Mouse (Mus musculus): ENCODE results near the gene Itih5. TPM values are rescaled to one million over a fixed set of nuclear protein-coding genes. Genes with fewer than 3 reads are reported as not detected.

Gene Itih5
- polyA plus RNA-seq, 1 experiment from 2014 or later, result 30.0 TPM

- Histone ChIP-seq H3K27me3 (ENCODE audit: control insufficient read depth, insufficient read depth, low read length) (no peaks in the 10 kb centered on the region), H3K4me1 (ENCODE audit: control insufficient read depth, insufficient read depth, low read length) (no peaks in the 10 kb centered on the region), H3K36me3 (ENCODE audit: control insufficient read depth, insufficient read depth, low read length) (no peaks in the 10 kb centered on the region), H3K27ac (ENCODE audit: low read length) (no peak overlapping the region), H3K4me2 (ENCODE audit: low read depth, low read length) (no peak overlapping the region), H3K9me3 (replicated peaks; ENCODE audit: control insufficient read depth, low read length) (no peaks in the 10 kb centered on the region), H3K9ac (ENCODE audit: low read length) (no peak overlapping the region), H3K4me3 (replicated peaks; ENCODE audit: low read length) (no peak overlapping the region)
- WGBS, result 63% methylated on average over 3 of the region's 3 CpGs
- no peak for ATAC-seq (ENCODE audit: insufficient read depth, low FRiP score)
These were observed 47.4 kb downstream of the Itih5 start for GRCm38 (mm10) chr2:10200736-10201285.

- no peaks in the 10 kb centered on the region for H3K27me3 ChIP-seq (ENCODE audit: control insufficient read depth, insufficient read depth, low read length)
- no peaks in the 10 kb centered on the region for H3K9me3 ChIP-seq (replicated peaks; ENCODE audit: control insufficient read depth, low read length)
- no peak overlapping the region for H3K27ac ChIP-seq (ENCODE audit: low read length)
- H3K36me3 ChIP-seq (ENCODE audit: control insufficient read depth, insufficient read depth, low read length), result no peaks in the 10 kb centered on the region
- 67% methylated on average over 3 of the region's 3 CpGs for WGBS
- no peak overlapping the region for H3K4me2 ChIP-seq (ENCODE audit: low read depth, low read length)
- H3K9ac ChIP-seq (ENCODE audit: low read length), result no peak overlapping the region
- H3K4me1 ChIP-seq (ENCODE audit: control insufficient read depth, insufficient read depth, low read length), result no peaks in the 10 kb centered on the region
- no peak for ATAC-seq (ENCODE audit: insufficient read depth, low FRiP score)
- H3K4me3 ChIP-seq (replicated peaks; ENCODE audit: low read length), result no peak overlapping the region
These were observed 50.9 kb downstream of the Itih5 start for GRCm38 (mm10) chr2:10204301-10204700.

- Histone ChIP-seq H3K4me2 (ENCODE audit: low read depth, low read length) (no peak overlapping the region), H3K27ac (ENCODE audit: low read length) (no peak overlapping the region), H3K4me1 (ENCODE audit: control insufficient read depth, insufficient read depth, low read length) (peaks cover 7% of the 10 kb centered on the region), H3K4me3 (replicated peaks; ENCODE audit: low read length) (no peak overlapping the region), H3K9me3 (replicated peaks; ENCODE audit: control insufficient read depth, low read length) (no peaks in the 10 kb centered on the region), H3K27me3 (ENCODE audit: control insufficient read depth, insufficient read depth, low read length) (no peaks in the 10 kb centered on the region), H3K9ac (ENCODE audit: low read length) (no peak overlapping the region), H3K36me3 (ENCODE audit: control insufficient read depth, insufficient read depth, low read length) (no peaks in the 10 kb centered on the region)
- ATAC-seq (ENCODE audit: insufficient read depth, low FRiP score), result no peak
- 89% methylated on average over 12 of the region's 12 CpGs for whole genome bisulfite sequencing
These were observed 60.1 kb downstream of the Itih5 start for GRCm38 (mm10) chr2:10213468-10213867.

- peaks cover 7% of the 10 kb centered on the region for H3K4me1 ChIP-seq (ENCODE audit: control insufficient read depth, insufficient read depth, low read length)
- H3K36me3 ChIP-seq (ENCODE audit: control insufficient read depth, insufficient read depth, low read length), result no peaks in the 10 kb centered on the region
- ATAC-seq (ENCODE audit: insufficient read depth, low FRiP score), result peak; percentile 46; the same call in 1 of the 2 replicates
- H3K4me3 ChIP-seq (replicated peaks; ENCODE audit: low read length), result no peak overlapping the region
- H3K27ac ChIP-seq (ENCODE audit: low read length), result no peak overlapping the region; the same call in 1 of the 2 replicates
- H3K4me2 ChIP-seq (ENCODE audit: low read depth, low read length), result no peak overlapping the region
- WGBS, result 72% methylated on average over 7 of the region's 7 CpGs
- H3K9me3 ChIP-seq (replicated peaks; ENCODE audit: control insufficient read depth, low read length), result no peaks in the 10 kb centered on the region
- H3K9ac ChIP-seq (ENCODE audit: low read length), result no peak overlapping the region
- no peaks in the 10 kb centered on the region for H3K27me3 ChIP-seq (ENCODE audit: control insufficient read depth, insufficient read depth, low read length)
These were observed 62.6 kb downstream of the Itih5 start for GRCm38 (mm10) chr2:10215876-10216565.

- Histone ChIP-seq H3K9me3 (replicated peaks; ENCODE audit: control insufficient read depth, low read length) (no peaks in the 10 kb centered on the region), H3K27me3 (ENCODE audit: control insufficient read depth, insufficient read depth, low read length) (no peaks in the 10 kb centered on the region), H3K9ac (ENCODE audit: low read length) (no peak overlapping the region), H3K36me3 (ENCODE audit: control insufficient read depth, insufficient read depth, low read length) (no peaks in the 10 kb centered on the region), H3K27ac (ENCODE audit: low read length) (peak overlapping the region; percentile 47; the same call in 1 of the 2 replicates), H3K4me1 (ENCODE audit: control insufficient read depth, insufficient read depth, low read length) (peaks cover 7% of the 10 kb centered on the region), H3K4me2 (ENCODE audit: low read depth, low read length) (no peak overlapping the region), H3K4me3 (replicated peaks; ENCODE audit: low read length) (no peak overlapping the region)
- ATAC-seq (ENCODE audit: insufficient read depth, low FRiP score), result peak; percentile 64
- 36% methylated on average over 7 of the region's 7 CpGs for WGBS
These were observed 63.3 kb downstream of the Itih5 start for GRCm38 (mm10) chr2:10216566-10217247.

GRCm38 (mm10) chr2:10221862-10222261 lies 68.5 kb downstream of the Itih5 start:
- Histone ChIP-seq H3K27ac (ENCODE audit: low read length) (no peak overlapping the region), H3K4me1 (ENCODE audit: control insufficient read depth, insufficient read depth, low read length) (peaks cover 5% of the 10 kb centered on the region), H3K27me3 (ENCODE audit: control insufficient read depth, insufficient read depth, low read length) (no peaks in the 10 kb centered on the region), H3K36me3 (ENCODE audit: control insufficient read depth, insufficient read depth, low read length) (no peaks in the 10 kb centered on the region), H3K4me3 (replicated peaks; ENCODE audit: low read length) (no peak overlapping the region), H3K4me2 (ENCODE audit: low read depth, low read length) (no peak overlapping the region), H3K9me3 (replicated peaks; ENCODE audit: control insufficient read depth, low read length) (0 out of 2 replicates have a peak, but pooled peaks cover 3% of the 10 kb centered on the region), H3K9ac (ENCODE audit: low read length) (no peak overlapping the region)
- 60% methylated on average over 4 of the region's 4 CpGs for WGBS
- no peak for ATAC-seq (ENCODE audit: insufficient read depth, low FRiP score)

GRCm38 (mm10) chr2:10226907-10227306 lies 73.5 kb downstream of the Itih5 start:
- 61% methylated on average over 1 of the region's 1 CpGs for WGBS
- peak; percentile 49 for ATAC-seq (ENCODE audit: insufficient read depth, low FRiP score)

GRCm38 (mm10) chr2:10231971-10232370 lies 78.6 kb downstream of the Itih5 start:
- H3K9ac ChIP-seq (ENCODE audit: low read length), result no peak overlapping the region
- no peak overlapping the region for H3K27ac ChIP-seq (ENCODE audit: low read length)
- H3K4me3 ChIP-seq (replicated peaks; ENCODE audit: low read length), result no peak overlapping the region
- WGBS, result 70% methylated on average over 6 of the region's 6 CpGs
- H3K36me3 ChIP-seq (ENCODE audit: control insufficient read depth, insufficient read depth, low read length), result no peaks in the 10 kb centered on the region
- H3K4me2 ChIP-seq (ENCODE audit: low read depth, low read length), result no peak overlapping the region
- no peak for ATAC-seq (ENCODE audit: insufficient read depth, low FRiP score)
- H3K27me3 ChIP-seq (ENCODE audit: control insufficient read depth, insufficient read depth, low read length), result no peaks in the 10 kb centered on the region
- no peaks in the 10 kb centered on the region for H3K9me3 ChIP-seq (replicated peaks; ENCODE audit: control insufficient read depth, low read length)
- no peaks in the 10 kb centered on the region for H3K4me1 ChIP-seq (ENCODE audit: control insufficient read depth, insufficient read depth, low read length)

More at GRCm38 (mm10) chr2:10226907-10227306, 73.5 kb downstream of the Itih5 start:
- Histone ChIP-seq H3K9me3 (replicated peaks; ENCODE audit: control insufficient read depth, low read length) (0 out of 2 replicates have a peak, but pooled peaks cover 3% of the 10 kb centered on the region), H3K27ac (ENCODE audit: low read length) (peak overlapping the region; percentile 53; the same call in 1 of the 2 replicates), H3K4me1 (ENCODE audit: control insufficient read depth, insufficient read depth, low read length) (no peaks in the 10 kb centered on the region; the same call in 1 of the 2 replicates), H3K4me2 (ENCODE audit: low read depth, low read length) (no peak overlapping the region), H3K27me3 (ENCODE audit: control insufficient read depth, insufficient read depth, low read length) (no peaks in the 10 kb centered on the region), H3K4me3 (replicated peaks; ENCODE audit: low read length) (no peak overlapping the region), H3K9ac (ENCODE audit: low read length) (no peak overlapping the region), H3K36me3 (ENCODE audit: control insufficient read depth, insufficient read depth, low read length) (no peaks in the 10 kb centered on the region)

- Histone ChIP-seq H3K9me3 (replicated peaks; ENCODE audit: control insufficient read depth, low read length) (no peaks in the 10 kb centered on the region), H3K36me3 (ENCODE audit: control insufficient read depth, insufficient read depth, low read length) (no peaks in the 10 kb centered on the region), H3K9ac (ENCODE audit: low read length) (no peak overlapping the region), H3K27ac (ENCODE audit: low read length) (no peak overlapping the region), H3K4me3 (replicated peaks; ENCODE audit: low read length) (no peak overlapping the region), H3K27me3 (ENCODE audit: control insufficient read depth, insufficient read depth, low read length) (no peaks in the 10 kb centered on the region), H3K4me1 (ENCODE audit: control insufficient read depth, insufficient read depth, low read length) (no peaks in the 10 kb centered on the region), H3K4me2 (ENCODE audit: low read depth, low read length) (no peak overlapping the region)
- no peak for ATAC-seq (ENCODE audit: insufficient read depth, low FRiP score)
- WGBS, result 95% methylated on average over 2 of the region's 2 CpGs
These were observed 83.2 kb downstream of the Itih5 start for GRCm38 (mm10) chr2:10236554-10236953.

All from stomach, embryonic 16.5 days (tissue).